Mouse (Mus musculus) G1E (cell line): ENCODE data around the gene Cel. TPM values are rescaled to one million over a fixed set of nuclear protein-coding genes. Genes with fewer than 3 reads are reported as not detected.
"Not testable (repeated sequence)": the region's sequence is repeated elsewhere in the genome, so short reads cannot be mapped to it uniquely, and the experiment has no call there.

Experiments used
- ATAC-seq: 2 replicates; pipeline ENCODE4 v1.8.0; 2016; ENCODE audit warnings: mild to moderate bottlenecking; ENCODE audit not compliant: insufficient number of reproducible peaks, poor library complexity, low FRiP score, severe bottlenecking; ENCODE audit errors: extremely low read depth
- DNase-seq: peaks from one replicate; pipeline ENCODE4 v3.0.0; 2012; ENCODE audit warnings: low spot score
- H3K27me3 ChIP-seq: 2 replicates; pipeline ENCODE4 v1.6.1; 2012; ENCODE audit warnings: mild to moderate bottlenecking, low read length, inconsistent platforms; ENCODE audit not compliant: insufficient read depth
- H3K36me3 ChIP-seq: replicated peaks from 2 replicates; pipeline ENCODE3; 2012; ENCODE audit warnings: mild to moderate bottlenecking, inconsistent platforms
- H3K4me1 ChIP-seq: 2 replicates; pipeline ENCODE4 v1.6.1; 2012; ENCODE audit warnings: low read depth, low read length, inconsistent platforms, mixed read lengths; ENCODE audit not compliant: insufficient read depth
- H3K4me3 ChIP-seq: 2 replicates; pipeline ENCODE4 v1.5.1; 2012; ENCODE audit warnings: low read depth, mild to moderate bottlenecking, inconsistent platforms, low read length, moderate library complexity, mixed read lengths
- H3K9me3 ChIP-seq: replicated peaks from 2 replicates; pipeline ENCODE4 v1.6.1; 2012; ENCODE audit warnings: inconsistent platforms
- CTCF ChIP-seq: IDR thresholded peaks from 2 replicates; pipeline ENCODE4 v1.5.1; 2012; ENCODE audit warnings: low read depth, low read length, inconsistent platforms, mixed read lengths
- GATA1 ChIP-seq: IDR thresholded peaks from 2 replicates; pipeline ENCODE4 v1.6.1; 2012; ENCODE audit warnings: borderline replicate concordance, low read length, inconsistent platforms, mixed read lengths
- GATA2 ChIP-seq: IDR thresholded peaks from 2 replicates; pipeline ENCODE4 v1.6.1; 2012; ENCODE audit warnings: low read depth, low read length, inconsistent platforms, borderline replicate concordance
- POLR2AphosphoS5 ChIP-seq: IDR thresholded peaks from 2 replicates; pipeline ENCODE4 v1.6.1; 2012; ENCODE audit warnings: low read depth, low read length, inconsistent platforms; ENCODE audit not compliant: insufficient replicate concordance
- TAL1 ChIP-seq: conservative IDR thresholded peaks from 2 replicates; pipeline ENCODE4 v1.6.1; 2012; ENCODE audit warnings: low read depth, low read length, inconsistent platforms, mixed read lengths
- polyA plus RNA-seq: library from polyadenylated mRNA; stranded (reverse); fragments of >175 nt; gene quantifications from 2 replicates; pipeline ENCODE4 v1.2.3, GENCODE M21; 2012
- total RNA-seq, 2 experiments: library from RNA; stranded (forward) in 1 of 2; stranded (reverse) in 1 of 2; fragments of 200-1000 nt in 1 of 2; fragments of >200 nt in 1 of 2; fragmentation: Nextera tagmentation in 1 of 2; gene quantifications; 2 replicates each; pipeline ENCODE4 v1.2.3; 2014 to 2017

Cel gene
- total and polyA plus RNA-seq, 3 experiments: not detected

- Histone ChIP-seq H3K9me3 (no peaks in the 10 kb centered on the region; the same call in 1 of the 2 replicates), H3K4me1 (peaks cover 18% of the 10 kb centered on the region), H3K27me3 (peaks cover 35% of the 10 kb centered on the region), H3K4me3 (no peak overlapping the region), H3K36me3 (no peaks in the 10 kb centered on the region)
- ATAC-seq: no peak
- DNase-seq: peak; percentile 53
- TF ChIP-seq POLR2AphosphoS5 (no peak), TAL1 (no peak), GATA2 (no peak), GATA1 (no peak), CTCF (peak; percentile 87)
These were observed 48.7 kb downstream of the Cel start for GRCm38 (mm10) chr2:28514489-28514888.

GRCm38 (mm10) chr2:28513431-28514370 is 49.5 kb downstream of the Cel start:
- DNase-seq: no peak
- TF ChIP-seq POLR2AphosphoS5 (no peak), GATA1 (no peak), CTCF (no peak), TAL1 (no peak), GATA2 (no peak)
- Histone ChIP-seq H3K4me1 (peaks cover 18% of the 10 kb centered on the region), H3K4me3 (no peak overlapping the region), H3K36me3 (no peaks in the 10 kb centered on the region), H3K27me3 (peaks cover 37% of the 10 kb centered on the region), H3K9me3 (no peaks in the 10 kb centered on the region; the same call in 1 of the 2 replicates)
- no peak for ATAC-seq

- H3K9me3 ChIP-seq: no peaks in the 10 kb centered on the region; the same call in 1 of the 2 replicates
- no peaks in the 10 kb centered on the region for H3K36me3 ChIP-seq
- DNase-seq (no peak), ATAC-seq (no peak)
- peaks cover 18% of the 10 kb centered on the region for H3K4me1 ChIP-seq
- no peak within 1 kb of the TSS for H3K4me3 ChIP-seq
- H3K27me3 ChIP-seq: peaks cover 36% of the 10 kb centered on the region
- TF ChIP-seq GATA2: no peak
- TF ChIP-seq POLR2AphosphoS5: no peak
- TF ChIP-seq CTCF: no peak
- TF ChIP-seq GATA1: no peak
- TF ChIP-seq TAL1: no peak
These were observed 50.3 kb downstream of the Cel start, which contains the start of gene Ralgds for GRCm38 (mm10) chr2:28512798-28513401. Gene Ralgds (plus strand): TSS chr2:28513125.

- H3K36me3 ChIP-seq, H3K9me3 ChIP-seq, H3K4me3 ChIP-seq, DNase-seq, ATAC-seq: not testable (repeated sequence)
- H3K4me1 ChIP-seq: peaks cover 14% of the 10 kb centered on the region
- H3K27me3 ChIP-seq: peaks cover 39% of the 10 kb centered on the region
These were observed 51.6 kb downstream of the Cel start for GRCm38 (mm10) chr2:28511600-28511999.

GRCm38 (mm10) chr2:28506291-28506690 is 56.9 kb downstream of the Cel start:
- no peak overlapping the region for H3K4me3 ChIP-seq
- no peaks in the 10 kb centered on the region for H3K9me3 ChIP-seq
- TF ChIP-seq TAL1 (no peak), GATA2 (no peak), POLR2AphosphoS5 (no peak), GATA1 (no peak), CTCF (no peak)
- H3K4me1 ChIP-seq: peaks cover 11% of the 10 kb centered on the region
- ATAC-seq (no peak), DNase-seq (no peak)
- no peaks in the 10 kb centered on the region for H3K36me3 ChIP-seq
- peaks cover 41% of the 10 kb centered on the region for H3K27me3 ChIP-seq

GRCm38 (mm10) chr2:28505795-28506194 is 57.4 kb downstream of the Cel start, which contains the start of gene Gm10134:
Gene Gm10134 (plus strand): TSS chr2:28506095.
- peaks cover 37% of the 10 kb centered on the region for H3K27me3 ChIP-seq
- TF ChIP-seq GATA2 (no peak), GATA1 (no peak), CTCF (no peak), TAL1 (no peak), POLR2AphosphoS5 (no peak)
- H3K9me3 ChIP-seq: no peaks in the 10 kb centered on the region
- H3K4me1 ChIP-seq: peaks cover 6% of the 10 kb centered on the region; the same call in 1 of the 2 replicates
- DNase-seq (no peak), ATAC-seq (no peak)
- no peaks in the 10 kb centered on the region for H3K36me3 ChIP-seq
- H3K4me3 ChIP-seq: no peak within 1 kb of the TSS

Other genes starting within 250 kb of the Cel start
- gene Ppp1r26, start 116.6 kb downstream of the Cel start, total RNA-seq (2014; fragmentation: Nextera tagmentation): not detected in 2 replicates
- gene Ppp1r26, start 116.6 kb downstream of the Cel start, total RNA-seq (2017): 0.16 TPM in 1 of 2 replicates, not detected in the other
- gene Ppp1r26, start 116.6 kb downstream of the Cel start, polyA plus RNA-seq: not detected in 2 replicates
- not detected in 2 replicates for gene 1700007K13Rik, start 97.1 kb downstream of the Cel start, total RNA-seq (2014; fragmentation: Nextera tagmentation)
- not detected in 2 replicates for gene 1700007K13Rik, start 97.1 kb downstream of the Cel start, total RNA-seq (2017)
- 0.14 and 0.36 TPM in 2 replicates for gene 1700007K13Rik, start 97.1 kb downstream of the Cel start, polyA plus RNA-seq
- 101 TPM in 2 replicates for gene Mrps2, start 95.3 kb downstream of the Cel start, total RNA-seq (2014; fragmentation: Nextera tagmentation)
- 30.3 and 33.4 TPM in 2 replicates for gene Mrps2, start 95.3 kb downstream of the Cel start, total RNA-seq (2017)
- 46.4 and 49.6 TPM in 2 replicates for gene Mrps2, start 95.3 kb downstream of the Cel start, polyA plus RNA-seq
- gene Gbgt1, start 66.5 kb downstream of the Cel start, total RNA-seq (2014; fragmentation: Nextera tagmentation): not detected in 2 replicates
- gene Gbgt1, start 66.5 kb downstream of the Cel start, total RNA-seq (2017): not detected in 2 replicates
- not detected in 2 replicates for gene Gbgt1, start 66.5 kb downstream of the Cel start, polyA plus RNA-seq
- not detected in 2 replicates for gene Gm10134, start 57.3 kb downstream of the Cel start, total RNA-seq (2014; fragmentation: Nextera tagmentation)
- not detected in 2 replicates for gene Gm10134, start 57.3 kb downstream of the Cel start, total RNA-seq (2017)
- gene Gm10134, start 57.3 kb downstream of the Cel start, polyA plus RNA-seq: not detected in 2 replicates
- not detected in 2 replicates for gene Ralgds, start 50.3 kb downstream of the Cel start, total RNA-seq (2014; fragmentation: Nextera tagmentation)
- gene Ralgds, start 50.3 kb downstream of the Cel start, total RNA-seq (2017): 0.49 and 0.52 TPM in 2 replicates
- gene Ralgds, start 50.3 kb downstream of the Cel start, polyA plus RNA-seq: 0.02 TPM in 1 of 2 replicates, not detected in the other
- gene Gtf3c5, start 20.3 kb upstream of the Cel start, total RNA-seq (2014; fragmentation: Nextera tagmentation): 60.2 and 60.9 TPM in 2 replicates
- 16.6 and 19.0 TPM in 2 replicates for gene Gtf3c5, start 20.3 kb upstream of the Cel start, total RNA-seq (2017)
- 19.6 and 26.0 TPM in 2 replicates for gene Gtf3c5, start 20.3 kb upstream of the Cel start, polyA plus RNA-seq
- 537 and 588 TPM in 2 replicates for gene Gfi1b, start 58.6 kb upstream of the Cel start, total RNA-seq (2014; fragmentation: Nextera tagmentation)
- gene Gfi1b, start 58.6 kb upstream of the Cel start, total RNA-seq (2017): 104 and 131 TPM in 2 replicates
- gene Gfi1b, start 58.6 kb upstream of the Cel start, polyA plus RNA-seq: 649 and 739 TPM in 2 replicates
- gene Tsc1, start 77.8 kb upstream of the Cel start, total RNA-seq (2014; fragmentation: Nextera tagmentation): 35.7 and 39.0 TPM in 2 replicates
- 22.1 and 26.6 TPM in 2 replicates for gene Tsc1, start 77.8 kb upstream of the Cel start, total RNA-seq (2017)
- gene Tsc1, start 77.8 kb upstream of the Cel start, polyA plus RNA-seq: 3.5 and 5.8 TPM in 2 replicates
- gene Spaca9, start 136.3 kb upstream of the Cel start, total RNA-seq (2014; fragmentation: Nextera tagmentation): 5.6 and 7.9 TPM in 2 replicates
- 15.4 and 22.3 TPM in 2 replicates for gene Spaca9, start 136.3 kb upstream of the Cel start, total RNA-seq (2017)
- 1.4 and 1.8 TPM in 2 replicates for gene Spaca9, start 136.3 kb upstream of the Cel start, polyA plus RNA-seq
- 9.3 and 14.8 TPM in 2 replicates for gene Ak8, start 136.8 kb upstream of the Cel start, total RNA-seq (2014; fragmentation: Nextera tagmentation)
- 2.8 and 3.5 TPM in 2 replicates for gene Ak8, start 136.8 kb upstream of the Cel start, total RNA-seq (2017)
- gene Ak8, start 136.8 kb upstream of the Cel start, polyA plus RNA-seq: 0.38 and 0.41 TPM in 2 replicates